Mouse (Mus musculus) frontal cortex, postnatal 36 days (tissue): ENCODE data around the gene Apoc2.
"Not testable (repeated sequence)": the region's sequence is repeated elsewhere in the genome, so short reads cannot be mapped to it uniquely, and the experiment has no call there.

Source experiments
- DNase-seq, 2 experiments: peaks; one replicate each; pipeline ENCODE4 v3.0.0; 2022; ENCODE audit warnings: low spot score in 2 of 2

Gene Apoc2

DNA sequence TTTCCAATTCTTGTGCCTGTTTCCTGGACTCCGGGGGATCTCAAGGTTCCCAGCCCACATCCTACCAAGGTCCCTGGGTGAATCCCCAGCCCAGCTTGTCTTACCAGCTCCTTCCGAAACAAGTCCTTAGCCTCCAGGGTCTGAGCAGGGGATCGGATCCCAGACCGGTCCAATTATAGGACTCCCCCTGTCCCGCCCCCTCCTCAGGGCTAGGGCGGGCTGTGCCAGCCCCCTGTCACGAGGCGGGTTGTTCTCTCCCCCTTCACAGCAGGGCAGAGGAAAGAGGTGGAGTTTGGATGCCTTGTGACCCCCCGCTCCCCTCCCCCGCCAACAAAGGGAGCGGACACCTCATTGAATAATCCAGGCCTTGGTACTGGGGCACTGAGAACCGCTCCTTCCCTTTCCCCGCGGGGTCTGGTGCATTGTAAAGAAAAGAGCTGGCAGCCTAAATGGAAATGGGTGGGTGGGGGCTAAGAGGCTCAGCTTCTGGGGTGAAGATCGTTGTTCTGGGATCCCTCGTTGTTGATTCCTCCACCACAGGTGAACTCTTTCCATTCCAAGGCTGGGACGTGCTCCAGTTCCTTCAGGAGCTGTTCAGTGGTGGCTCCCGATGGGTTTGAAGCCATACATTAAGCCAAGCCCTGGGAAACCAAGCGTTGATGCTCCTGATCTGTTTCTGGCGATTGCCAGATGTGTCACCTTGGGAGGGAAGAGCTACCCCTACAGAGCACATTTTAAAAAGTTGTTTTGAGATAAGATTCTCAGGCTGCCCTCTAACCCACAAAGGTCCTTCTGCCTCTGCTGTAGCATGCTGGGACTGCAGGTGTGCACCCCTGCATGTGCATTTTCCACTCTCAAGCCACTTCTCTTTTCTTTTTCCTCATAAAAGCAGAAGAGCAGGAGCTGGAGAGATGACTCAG is 21.4 kb upstream of the Apoc2 start, which contains the start of gene Apoe:
TSS of gene Apoe (minus strand) at position 282 of the 920 bp plus-strand sequence.
- peak; percentile 59 to 69 for DNase-seq

DNA sequence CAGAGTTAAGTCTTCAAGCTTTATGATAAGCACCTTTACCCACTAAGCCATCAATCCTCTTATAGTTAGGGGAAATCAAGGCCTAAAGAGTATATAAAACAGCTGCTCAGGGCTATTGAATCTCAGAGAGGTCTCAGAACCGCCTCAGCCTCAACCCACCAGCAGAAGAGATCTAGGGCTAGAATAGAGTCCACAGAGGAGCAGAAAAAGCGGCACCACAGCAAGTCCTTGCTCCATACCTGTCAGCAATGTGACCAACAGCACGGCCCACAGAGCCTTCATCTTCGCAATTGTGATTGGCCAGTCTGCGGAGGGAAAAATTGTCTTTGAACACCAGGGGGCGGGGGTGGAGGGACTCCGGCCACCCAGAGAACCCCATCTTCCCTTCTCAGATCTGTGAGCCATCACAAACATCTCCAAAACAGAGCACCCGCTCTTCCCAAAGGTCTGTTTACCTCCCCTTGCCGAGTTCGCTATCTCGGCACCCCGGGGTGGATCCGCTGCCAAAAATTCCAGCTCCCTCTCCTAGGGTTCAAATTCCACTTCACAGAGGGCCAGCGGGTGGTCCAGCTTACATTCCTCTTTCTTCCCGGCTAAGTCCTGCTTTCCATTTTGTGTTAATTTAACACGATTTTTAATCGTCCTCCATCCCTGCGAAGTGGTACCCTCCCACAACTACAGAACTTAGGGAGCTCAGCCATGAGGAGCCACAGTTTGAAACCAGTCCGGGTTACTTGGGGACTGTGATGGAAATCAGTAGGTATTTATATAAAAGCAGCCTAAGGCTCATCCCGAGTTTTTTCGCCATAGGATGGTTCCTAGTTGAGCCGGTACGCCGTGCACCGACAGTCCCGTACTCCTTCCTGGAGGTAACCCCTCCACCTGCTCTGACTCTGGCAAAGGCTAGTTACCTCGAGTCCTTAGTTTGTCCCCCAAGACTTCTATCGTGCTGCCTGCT is 20.5 kb upstream of the Apoc2 start:
- DNase-seq, result no peak

DNA sequence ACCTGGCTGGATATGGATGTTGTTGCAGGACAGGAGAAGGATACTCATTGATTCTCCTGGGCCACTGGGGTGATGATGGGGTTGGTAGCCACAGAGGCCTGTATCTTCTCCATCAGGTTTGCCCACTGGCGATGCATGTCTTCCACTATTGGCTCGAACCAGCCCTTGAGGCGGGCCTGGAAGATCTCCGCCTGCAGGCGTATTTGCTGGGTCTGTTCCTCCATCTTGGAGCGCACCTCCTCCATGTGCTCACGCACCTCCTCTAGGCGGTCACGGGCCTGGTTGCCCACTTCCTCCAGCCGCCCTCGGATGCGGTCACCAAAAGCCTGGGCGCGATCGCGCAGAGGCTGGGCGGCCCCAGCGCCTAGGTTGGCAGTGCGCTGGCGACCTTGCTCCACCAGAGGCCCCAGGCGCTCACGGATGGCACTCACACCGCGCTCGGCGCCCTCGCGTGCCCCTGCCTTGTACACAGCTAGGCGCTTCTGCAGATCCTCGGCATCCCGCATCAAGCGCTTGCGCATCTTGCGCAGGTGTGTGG is 18.7 kb upstream of the Apoc2 start:
- no peak for DNase-seq

DNA sequence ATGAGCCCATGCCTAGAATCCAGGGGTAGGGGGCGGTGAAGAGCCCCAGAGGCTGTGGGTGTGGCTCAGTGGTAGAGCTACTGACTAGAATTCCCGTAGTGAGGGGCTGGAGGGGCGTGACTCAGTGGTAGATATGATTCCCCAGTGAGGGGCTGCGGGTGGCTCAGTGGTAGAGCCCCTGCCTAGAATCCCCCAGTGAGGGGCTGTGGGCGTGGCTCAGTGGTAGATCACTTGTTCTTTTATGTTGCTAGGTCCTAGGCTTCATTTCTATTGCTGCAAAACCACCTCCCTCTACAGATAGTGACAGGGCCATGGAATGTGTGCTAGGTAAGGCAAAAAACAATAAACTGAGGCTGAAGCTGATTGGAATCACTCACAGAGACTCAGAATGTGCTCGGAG is 18.1 kb upstream of the Apoc2 start:
- DNase-seq, result no peak

DNA sequence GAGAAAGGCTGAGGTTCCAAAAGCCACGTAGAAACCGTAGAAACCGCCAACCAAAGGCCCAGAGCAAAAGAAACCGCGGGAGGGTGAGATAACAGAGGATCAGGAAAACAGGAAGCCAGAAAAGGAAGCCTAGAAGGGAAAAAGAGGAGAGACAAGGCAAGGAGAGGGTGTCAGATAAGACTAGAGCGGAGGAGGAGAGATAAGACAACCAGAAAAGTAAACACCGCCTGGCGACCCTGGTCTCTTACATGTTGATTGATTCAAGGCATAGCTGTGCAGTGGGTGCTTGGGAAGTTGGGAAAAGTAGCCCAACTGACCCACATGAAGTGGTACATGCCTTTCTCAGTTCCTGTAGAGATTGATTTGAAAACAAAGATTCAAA is 17.5 kb upstream of the Apoc2 start:
- DNase-seq, result no peak

DNA sequence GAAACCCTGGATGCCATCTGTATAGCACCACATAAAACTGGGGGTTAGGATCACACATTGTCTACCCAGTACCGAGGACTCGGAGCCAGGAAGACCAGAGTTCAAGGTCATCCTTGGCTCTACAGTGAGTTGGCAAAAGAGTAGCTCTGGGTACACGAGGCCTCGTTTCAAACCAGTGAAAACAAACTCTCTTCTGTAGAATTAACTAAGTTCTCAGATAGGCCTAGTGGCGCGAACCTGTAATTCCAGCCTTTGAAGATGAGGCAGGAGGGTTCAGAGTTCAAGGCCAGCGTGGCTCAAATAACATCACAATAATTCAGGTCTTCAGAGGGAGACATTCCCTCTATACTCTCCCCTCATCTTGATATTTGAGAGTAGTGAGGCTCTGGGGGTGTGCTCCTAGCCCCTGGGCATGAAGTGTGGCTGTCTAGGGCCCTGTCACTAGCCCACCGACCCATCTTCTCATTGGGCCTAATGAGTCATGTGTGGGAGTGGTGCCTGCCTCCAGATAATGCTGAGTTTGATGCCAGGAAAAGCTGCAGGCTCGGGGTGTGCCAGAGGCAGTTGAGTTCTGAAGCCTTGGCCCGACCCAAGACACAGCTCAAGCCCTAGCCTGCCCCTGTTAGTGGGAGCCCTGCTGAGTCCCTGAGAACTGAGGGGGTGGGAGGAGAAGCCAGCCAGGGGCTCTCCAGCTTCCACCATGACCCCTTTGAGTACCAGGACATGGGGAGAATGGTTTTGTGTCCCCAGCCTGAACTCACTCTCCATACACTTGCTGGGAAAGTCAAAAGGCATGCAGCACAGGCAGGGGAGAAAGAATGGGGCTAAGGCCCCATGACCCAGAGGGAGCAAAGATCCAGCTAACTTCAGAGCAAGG is 16.8 kb upstream of the Apoc2 start:
- no peak for DNase-seq

DNA sequence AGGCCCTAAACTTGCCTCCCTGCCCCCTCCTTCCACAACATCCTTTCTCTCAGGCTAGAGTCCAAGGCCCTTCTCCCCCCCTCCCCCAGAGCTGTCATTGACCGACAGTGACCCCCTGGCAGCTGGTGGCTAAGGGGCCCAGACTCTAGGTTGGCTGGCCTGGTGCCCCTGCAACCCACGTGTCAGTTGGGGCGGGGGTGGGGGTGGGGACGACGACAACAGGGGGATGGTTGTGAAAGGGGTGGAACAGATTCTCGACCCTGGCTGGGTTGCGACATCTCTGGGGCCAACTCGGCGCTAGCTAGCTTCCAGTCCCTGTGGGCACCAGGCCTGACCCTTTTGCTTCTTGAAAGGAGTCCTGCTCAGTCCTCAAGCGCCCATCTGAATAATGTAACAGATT is 15.7 kb upstream of the Apoc2 start:
- peak in 1 of 2 experiments; percentile 45 for DNase-seq

DNA sequence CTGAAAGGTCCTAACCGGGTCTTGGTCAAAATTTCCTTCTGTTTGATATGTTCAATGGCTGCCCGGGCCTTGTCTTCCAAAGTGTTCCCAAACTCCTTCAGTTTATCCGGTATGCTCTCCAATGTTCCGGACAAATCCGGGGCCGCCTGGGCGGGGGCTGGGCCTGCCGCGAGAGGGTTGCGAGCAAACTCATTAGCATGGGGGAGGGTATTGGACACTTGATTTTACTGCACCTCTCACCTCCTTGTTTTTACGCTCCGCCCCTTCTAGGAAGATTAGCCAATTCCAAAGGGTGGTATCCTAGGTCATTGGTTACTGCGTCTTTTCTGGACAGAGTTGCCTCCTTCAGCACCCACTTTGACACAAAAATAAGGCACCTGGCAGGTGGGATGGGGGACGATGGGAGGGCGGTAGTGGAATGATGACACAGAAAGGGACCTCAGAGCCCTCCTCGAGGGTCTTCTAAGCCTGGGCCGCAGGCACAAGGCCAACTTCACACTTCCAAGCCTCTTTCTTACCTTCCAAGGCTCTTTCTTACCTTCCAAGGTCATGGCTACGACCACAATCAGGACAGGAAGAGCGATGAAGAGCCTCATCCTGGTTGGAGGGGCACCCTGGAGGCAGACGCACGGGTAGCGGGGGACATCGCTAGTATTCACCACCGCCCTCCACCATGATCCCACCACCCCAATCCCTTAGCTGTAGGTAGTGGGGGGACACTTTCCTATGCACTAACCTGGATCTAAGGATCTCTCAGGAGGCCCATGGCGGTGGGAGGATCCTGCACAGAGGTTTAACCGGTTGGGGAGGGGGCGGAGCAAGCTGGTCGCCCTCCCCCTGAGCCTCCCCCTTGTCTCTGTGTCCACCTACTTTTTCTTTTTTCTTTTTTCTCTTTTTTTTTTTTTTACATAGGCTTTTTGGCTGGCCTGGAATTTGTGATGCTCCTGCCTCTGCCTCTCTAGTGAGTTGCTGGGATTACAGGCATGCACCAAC is 14.4 kb upstream of the Apoc2 start, which contains the start of gene Apoc1:
TSS of gene Apoc1 (minus strand) at position 788 of the 993 bp plus-strand sequence.
- DNase-seq, result no peak

DNA sequence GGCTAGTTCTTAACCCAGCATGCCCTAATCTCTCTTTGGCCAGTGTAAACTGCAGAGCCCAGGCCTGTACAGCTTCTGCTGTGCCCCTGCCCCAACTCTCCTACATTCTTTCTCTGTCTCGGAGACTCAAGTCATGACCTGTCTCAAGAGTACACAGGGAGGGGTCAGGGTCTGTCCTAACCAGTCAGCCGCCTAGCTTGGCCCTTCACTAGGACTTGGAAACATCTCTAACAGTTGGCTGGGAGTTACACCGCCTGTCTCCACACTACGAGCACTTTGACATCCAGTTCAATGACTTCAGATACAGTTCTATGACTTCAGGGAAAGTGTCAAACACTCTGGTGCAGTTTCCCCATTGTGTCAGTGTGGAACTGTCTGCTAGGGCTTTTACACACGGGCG is 13.7 kb upstream of the Apoc2 start:
- no peak for DNase-seq

DNA sequence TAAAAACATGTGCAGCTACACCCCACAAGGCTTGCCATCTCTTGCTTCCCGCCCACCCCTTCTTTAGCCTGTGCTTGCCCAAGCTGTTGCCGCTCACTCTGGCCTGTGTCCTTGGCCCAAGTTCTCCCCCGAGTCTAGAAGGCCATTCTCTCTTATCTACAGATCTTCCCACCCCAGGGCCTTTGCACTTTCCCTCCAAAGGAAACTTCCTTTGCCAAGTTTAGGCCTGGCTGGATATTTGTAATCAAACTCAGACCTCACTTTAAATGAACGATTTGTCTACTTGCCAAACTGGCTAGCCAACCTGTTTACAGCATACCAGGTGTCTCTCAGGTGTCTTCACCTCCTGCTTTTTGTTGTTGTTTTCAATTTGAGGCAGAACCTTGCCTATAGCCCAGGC is 13.1 kb upstream of the Apoc2 start:
- DNase-seq, result no peak

DNA sequence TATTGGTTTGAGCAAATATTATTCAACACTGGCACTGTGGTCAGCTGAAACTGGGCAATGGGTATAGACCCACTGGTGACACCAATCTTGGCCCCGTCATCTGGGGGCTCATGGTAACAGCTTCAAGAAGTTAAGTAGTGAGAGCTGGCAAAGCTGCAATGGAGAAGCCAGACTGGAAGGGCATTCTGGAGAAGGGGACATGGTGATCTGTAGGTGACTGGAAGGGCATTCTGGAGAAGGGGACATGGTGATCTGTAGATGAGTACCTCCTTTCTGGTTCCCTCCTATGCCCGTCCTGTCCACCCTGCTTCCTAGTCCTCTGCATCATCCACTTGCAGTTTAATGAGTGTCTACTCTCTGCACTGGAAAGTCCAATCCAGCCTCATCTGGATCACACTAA is 10.9 kb upstream of the Apoc2 start:
- DNase-seq, result no peak

DNA sequence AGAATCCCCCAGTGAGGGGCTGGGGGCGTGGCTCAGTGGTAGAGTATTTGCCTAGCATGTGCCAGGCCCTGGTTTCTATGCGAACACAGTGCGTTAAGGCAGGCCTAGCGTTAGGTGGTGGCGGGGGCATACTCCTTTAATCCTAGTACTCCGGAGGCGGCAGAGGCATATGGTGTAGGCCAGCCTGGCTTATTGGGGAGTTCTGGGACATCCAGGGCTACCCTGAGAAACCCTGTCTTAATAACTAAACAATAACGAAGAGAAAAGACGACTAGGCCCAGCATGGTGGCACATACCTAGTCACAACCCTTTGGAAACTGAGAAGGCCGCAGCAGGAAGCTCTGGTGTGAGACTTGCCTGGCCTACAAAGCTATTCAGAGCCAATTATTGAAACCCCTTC is 10.4 kb upstream of the Apoc2 start:
- DNase-seq, result no peak

DNA sequence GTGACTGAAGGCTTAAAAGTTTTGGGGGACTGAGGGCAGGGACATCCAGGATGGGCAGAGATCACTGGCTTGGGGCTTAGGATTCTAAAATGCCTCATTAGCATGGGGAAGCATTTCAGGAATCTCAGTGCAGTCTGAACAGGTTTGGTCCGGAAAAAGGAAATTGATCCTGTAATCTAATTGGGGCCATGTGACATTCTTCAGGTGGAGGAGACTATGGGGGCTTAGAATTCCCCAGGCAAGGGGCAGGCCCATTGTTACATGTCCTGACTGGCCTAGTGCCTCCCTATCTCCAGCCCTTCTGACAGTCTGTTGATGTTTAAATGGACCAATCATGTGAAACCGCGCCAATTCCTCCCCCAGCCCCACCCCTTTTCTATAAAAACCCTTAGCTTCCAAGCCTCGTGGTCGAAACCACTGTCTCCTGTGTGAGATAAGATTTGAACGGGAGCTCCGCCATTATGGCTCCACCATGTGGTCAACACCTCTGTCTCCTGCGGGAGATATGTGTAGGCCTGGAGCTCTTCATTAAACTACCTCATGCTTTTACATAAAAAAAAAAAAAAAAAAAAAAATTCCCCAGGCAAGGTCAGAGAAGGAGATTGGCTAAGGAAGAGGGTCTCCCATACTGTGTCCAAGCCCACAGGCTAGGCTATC is 9.3 kb upstream of the Apoc2 start:
- not testable (repeated sequence) for DNase-seq

DNA sequence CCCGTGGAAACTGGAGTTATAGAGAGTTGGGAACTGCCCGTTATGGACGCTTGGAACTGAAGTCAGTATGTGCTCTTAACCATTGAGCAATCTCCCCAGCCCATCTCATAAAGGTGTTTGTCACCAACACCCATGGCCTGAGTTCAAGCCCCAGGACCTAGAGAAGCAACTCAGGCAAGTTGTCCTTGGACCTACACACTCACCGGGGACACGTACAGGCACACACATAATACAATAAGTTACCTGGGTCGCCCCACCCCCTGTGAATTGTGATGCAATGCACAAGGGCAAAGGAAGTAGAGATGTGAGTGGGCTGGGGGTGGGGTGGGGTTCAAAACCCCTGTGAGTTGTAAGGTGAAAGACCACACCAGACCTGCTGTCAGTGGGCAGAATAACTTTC is 8.8 kb upstream of the Apoc2 start:
- no peak for DNase-seq

DNA sequence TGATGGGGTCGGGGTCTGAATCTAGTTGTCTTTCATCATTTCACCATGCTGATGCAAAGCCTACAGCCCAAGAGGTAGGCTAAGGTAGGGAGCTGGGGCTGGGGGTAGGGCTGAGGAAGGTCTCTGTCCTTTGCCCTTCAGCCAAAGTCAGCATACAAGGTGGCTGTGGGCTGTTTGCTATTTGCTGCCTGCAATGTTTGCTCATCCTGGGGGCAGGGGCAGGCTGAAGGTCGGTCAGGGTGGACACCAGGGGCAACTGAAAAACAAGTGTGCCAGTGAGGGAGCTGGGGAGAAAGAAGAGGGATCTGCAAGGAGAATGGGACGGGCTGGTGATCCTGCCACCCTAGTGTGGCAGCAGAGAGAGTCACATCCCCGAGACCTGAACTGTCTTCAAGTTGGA is 7.6 kb upstream of the Apoc2 start:
- DNase-seq, result no peak

DNA sequence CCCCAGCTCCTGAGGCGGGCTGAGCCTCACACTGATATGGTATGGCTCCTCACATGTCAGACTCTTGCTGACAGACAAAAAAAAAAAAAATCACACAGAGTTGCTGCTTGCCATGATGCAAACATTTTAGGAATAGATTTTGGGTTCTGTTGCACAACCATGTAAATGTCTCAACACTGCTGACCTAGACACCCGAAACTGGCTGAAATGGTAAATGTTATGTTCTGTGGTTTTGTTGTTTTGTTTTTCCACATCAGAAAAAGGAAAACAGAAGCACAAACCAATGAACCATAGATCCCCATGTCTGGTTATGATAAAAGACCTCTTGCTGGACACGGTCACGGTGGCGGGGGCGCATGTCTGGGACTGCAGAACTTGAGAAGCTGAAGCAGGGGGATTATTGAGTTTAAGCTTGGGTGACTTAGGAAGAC is 6.0 kb upstream of the Apoc2 start:
- no peak for DNase-seq

DNA sequence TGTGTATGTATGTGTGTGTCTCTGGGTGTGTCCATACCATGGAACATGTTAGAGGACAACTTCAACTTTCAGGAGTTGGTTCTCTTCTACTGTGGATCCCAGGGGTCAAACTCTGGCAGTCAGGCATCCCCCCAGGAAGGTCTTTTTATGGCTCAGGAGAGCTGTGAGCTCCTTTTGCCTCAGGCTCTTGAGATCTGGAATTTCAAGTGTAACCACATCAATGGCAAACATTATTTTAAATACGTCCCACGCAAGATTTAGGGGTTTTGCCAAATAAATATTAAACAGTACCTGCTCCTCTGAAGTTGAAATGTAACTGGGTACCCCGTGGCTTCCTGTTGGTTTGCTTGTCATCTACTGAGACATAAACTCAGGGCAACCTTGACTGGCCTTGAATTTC is 5.2 kb upstream of the Apoc2 start:
- no peak for DNase-seq

DNA sequence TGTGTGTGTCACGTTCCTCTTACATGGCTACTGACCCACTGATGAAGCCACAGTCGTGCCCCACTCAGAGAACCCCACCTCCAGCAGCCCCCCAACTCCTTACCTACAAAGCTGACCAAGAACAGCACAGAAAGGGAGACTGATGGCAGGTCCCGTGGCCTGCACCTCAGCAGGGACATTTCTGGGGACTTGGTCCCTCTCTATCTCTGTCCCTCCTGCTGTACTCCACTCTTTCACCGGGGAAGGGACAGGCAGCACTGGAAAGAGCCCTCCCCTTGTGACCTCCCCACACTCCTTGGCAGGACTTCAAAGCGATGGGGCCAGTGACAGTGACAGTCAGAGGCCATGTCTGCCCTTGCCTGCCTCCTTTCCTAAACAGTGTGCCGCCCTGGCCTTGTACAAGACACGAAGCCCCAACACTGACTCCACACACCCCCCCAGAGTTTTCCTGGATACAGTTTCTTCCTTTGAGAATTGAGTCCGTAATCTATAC is 3.5 kb upstream of the Apoc2 start, which contains the start of the genes Gm44805 and Apoc4:
TSS of gene Gm44805 (minus strand) at position 222 of the 493 bp plus-strand sequence.
TSS of gene Apoc4 (minus strand) at position 278 of the 493 bp plus-strand sequence.
- DNase-seq, result no peak

DNA sequence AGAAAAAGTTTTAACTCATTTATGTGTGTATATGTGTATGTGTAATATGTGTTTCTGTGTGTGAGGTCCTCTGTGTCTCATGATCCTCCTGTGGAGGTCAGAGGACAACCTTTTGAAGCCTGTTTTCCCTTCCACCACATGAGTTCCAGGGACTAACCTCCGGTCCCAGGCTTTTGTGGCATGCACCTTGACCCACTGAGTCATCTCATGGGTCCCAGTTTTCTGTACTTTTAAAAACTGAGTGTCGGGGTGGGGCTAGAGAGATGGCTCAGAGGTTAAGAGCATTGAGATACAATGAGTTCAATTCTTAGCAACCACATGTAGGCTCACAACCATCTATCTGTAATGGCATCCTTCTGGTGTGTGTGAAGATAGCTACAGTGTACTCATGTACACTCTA is 3.0 kb upstream of the Apoc2 start:
- no peak for DNase-seq
